Mouse (Mus musculus) lung, adult 2 months (tissue): ENCODE measurements around the gene Ptp4a2.
"Not testable (repeated sequence)": the region's sequence is repeated elsewhere in the genome, so short reads cannot be mapped to it uniquely, and the experiment has no call there.

Experiments used
- CTCF ChIP-seq: fragments of 200-500 bp; IDR thresholded peaks from 2 replicates; pipeline ENCODE4 v1.5.1; 2011; ENCODE audit warnings: mild to moderate bottlenecking, low read length, control low read depth; ENCODE audit not compliant: insufficient read depth
- POLR2A ChIP-seq: fragments of 200-500 bp; IDR thresholded peaks from 2 replicates; pipeline ENCODE4 v1.6.1; 2011; ENCODE audit warnings: low read depth, mild to moderate bottlenecking, control low read depth, low read length, borderline replicate concordance; ENCODE audit errors: extremely low read depth

DNA sequence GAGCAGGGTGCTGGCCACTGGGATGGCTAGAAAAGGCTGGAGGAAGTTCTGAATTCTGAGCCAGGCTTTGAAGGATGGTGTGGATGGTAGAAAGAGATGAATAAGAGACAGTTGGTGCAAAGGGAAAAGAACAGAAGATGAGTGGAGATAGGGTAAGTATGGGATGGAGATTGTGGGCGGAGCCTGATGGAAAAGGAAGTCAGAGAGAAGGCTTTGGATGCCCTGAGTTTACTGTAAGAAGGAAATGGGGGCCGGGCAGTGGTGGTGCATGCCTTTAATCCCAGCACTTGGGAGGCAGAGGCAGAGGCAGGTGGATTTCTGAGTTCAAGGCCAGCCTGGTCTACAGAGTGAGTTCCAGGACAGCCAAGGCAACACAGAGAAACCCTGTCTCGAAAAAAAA, 42.3 kb upstream of the Ptp4a2 start:
- TF ChIP-seq POLR2A, CTCF: not testable (repeated sequence)
